Mouse (Mus musculus) v-Abl transformed pro-B cells (cell line): ENCODE data around the gene Homer2.

Source experiments
- in situ Hi-C, 2 experiments: fragments of 400-800 bp; cut with MboI; formaldehyde crosslinking; loops; one replicate each; pipeline ENCODE4 v1.15.1; 2025; ENCODE audit not compliant: unreplicated experiment in 2 of 2

Homer2 gene

DNA sequence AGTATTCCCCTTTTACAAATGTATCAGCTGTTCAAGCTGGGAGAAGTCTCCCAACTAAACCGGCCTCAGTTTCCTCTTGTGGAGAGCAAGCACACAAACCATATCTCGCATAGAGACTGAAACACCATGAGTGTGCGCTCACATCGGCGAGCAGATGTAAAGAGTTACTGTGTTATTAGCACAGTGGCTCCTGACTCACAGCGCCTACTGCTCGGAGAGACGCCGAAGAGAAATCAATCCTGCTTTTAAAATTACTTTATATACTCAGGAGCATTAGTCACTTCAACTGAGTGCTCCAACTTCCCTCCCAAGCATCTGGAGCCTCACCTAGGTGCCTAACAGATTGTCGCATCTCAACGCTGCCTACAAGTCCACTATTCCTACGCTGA, 1.3 kb downstream of the Homer2 start:
- in situ Hi-C loops = no loop called here

DNA sequence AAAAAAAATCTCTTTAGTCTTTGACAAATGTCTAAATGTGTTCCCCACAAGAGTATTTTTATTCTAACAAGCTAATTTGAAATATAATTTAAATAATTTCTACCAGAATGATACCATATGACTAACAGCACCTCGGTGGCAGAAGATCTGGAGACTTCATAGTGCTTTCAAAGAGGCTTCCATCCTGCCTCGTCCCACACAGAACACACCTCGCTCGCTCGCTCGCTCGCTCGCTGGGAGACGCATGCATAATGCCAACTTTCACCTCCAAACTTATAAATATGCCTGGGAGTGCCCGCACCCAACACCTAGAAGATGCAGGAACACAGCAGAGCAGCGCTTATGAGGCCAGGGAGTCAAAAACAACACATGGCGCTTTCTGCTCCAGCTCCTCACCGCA, 9.0 kb downstream of the Homer2 start:
- in situ Hi-C loops = no loop called here

DNA sequence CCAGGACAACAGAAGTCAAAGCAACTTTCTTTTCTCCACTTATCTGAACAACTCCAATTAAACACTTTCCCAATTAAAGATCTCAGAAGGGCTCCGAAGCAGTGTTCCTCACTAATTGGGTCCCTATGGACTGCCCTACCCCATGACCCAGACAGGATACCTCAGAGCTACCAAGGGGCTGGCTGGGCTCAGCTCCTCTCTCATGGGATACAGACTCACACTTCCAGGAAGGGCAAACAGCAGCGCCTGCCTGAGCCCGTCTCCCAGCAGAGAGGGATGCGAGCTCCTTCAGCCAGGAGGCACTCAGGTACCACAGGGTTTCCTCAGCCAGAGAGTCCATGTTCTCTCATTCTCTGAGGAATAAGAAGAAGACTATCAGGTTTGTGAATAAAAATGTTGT, 9.4 kb downstream of the Homer2 start:
- in situ Hi-C loops = no loop called here

DNA sequence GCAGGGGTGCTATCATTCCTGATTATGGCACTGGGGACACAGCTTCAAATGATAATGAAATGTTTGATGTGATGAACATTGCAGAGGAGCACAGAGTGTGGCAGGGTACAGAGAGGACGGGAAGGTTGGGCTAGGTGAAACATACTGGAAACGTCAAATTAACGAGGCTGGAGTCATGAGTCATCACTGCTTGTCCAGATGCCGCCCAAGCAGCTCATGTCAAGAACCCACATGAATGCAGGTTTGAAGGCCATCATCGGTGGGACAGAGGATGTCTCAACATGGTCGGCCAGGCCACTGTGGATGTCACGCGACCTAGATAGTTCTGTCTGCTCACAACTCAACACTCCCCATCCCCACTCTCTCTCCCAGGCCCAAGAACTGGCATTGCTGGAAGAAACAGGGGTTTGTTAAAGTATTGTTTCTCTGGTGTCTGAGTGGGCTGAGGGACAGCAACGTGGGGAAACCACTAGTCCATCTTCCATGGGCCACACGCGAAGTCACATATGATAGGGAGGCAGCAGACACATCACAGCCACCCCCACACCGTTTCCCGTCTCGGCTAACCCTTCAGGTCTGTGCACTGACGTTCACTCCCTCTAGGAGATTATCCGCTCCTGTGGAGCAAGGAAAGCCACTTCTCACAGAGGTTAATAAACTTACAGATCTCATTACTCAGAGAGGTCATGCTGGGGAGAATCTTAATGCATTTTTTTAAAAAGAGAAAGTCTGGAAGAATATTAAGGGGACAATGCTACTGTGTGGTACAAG, 11.4 kb downstream of the Homer2 start:
- in situ Hi-C loops = no loop called here

DNA sequence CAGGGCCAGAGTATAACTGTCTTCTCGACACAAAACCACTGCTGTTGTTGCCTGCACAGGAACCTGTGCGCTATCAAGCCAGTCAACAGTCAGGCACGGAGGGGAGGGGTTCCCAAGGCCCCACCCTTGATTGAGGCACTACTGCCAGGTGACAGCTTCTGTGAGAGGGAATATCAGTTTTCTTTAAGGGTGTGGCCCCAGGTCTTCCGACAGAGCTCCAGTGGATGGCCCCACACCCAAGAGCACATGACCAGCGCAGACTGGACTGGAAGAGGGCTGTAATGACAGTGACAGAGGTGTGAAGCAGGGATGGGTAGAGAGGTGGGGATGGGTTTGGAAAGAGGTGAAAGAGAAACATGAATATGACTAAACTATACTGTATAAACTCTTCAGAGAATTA, 16.3 kb downstream of the Homer2 start:
- in situ Hi-C loops = no loop called here

DNA sequence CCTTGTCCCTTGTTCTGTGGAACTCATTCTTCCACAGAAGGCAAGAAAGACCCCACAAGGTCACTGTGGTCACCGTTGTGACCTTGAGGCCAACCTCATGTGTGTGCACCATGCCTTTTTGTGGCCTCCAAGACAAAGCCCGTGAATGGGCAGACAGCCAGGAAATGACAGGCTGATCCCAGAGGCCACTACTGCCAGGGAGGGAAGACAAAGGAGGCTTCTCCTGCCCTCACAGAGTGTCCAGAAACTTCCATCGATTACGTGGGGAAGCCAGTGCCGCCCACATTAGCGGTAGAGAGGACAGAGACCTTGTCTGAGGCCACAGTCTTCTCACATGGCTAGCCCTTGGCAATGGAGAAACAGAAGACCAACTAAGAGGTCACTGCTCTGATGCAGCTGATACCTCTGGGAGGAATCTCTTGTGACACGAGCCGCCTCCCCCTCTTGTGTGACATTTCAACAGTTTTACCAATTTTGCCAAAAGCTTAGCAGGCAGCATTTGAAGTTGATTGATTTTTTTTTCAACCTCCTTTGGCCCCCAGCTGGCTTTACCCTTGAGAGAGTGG, 18.1 kb downstream of the Homer2 start:
- in situ Hi-C loops = no loop called here

DNA sequence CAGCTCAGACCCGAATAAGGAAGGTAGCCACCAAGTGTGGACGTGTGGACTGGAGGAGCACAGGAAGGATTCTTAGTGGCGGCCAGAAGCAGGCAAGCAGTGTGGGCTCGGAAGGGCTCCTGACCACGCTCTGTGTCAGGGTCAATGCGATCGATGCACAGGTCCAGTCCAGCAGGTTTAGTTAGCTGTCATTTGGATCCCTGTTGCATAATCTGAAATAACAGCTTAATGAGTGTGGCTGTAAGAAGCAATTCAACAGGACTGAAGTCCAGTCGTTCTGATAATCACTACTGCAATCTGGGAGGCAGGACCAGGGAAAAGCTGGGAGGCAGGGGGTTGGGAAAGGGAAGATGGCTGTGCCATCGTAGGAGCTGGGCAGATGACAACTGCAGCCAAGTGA, 18.9 kb downstream of the Homer2 start:
- in situ Hi-C loops = no loop called here

DNA sequence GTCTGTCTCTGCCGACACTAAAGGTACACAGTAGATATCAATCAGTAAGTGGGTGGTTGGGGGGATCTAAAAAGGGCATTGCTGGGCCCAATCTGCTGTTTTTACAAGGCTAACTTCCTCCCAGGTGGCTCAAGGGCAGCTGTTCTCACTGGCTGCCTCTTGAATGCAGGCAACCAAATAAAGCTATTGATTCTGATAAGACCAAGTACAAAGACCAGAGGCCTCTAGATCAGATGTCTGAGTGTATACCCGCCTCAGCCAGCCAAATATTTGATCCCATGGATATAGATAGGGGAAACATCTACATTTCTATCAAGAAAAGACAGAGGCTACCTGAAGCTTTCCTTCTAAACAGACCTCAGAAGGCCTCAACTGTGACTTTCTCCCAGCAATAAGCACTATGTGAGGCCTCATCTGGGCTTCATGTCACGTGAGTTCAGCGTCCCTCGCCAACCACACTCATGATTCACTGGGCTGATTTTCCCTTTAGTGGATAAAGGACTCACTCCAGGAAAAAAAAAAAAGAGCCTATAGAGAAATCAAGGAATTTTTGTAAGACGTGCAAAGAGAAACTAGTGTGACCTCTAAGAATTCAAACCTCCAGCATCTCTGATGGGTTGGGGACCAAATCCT, 19.5 kb downstream of the Homer2 start:
- in situ Hi-C loops = no loop called here

DNA sequence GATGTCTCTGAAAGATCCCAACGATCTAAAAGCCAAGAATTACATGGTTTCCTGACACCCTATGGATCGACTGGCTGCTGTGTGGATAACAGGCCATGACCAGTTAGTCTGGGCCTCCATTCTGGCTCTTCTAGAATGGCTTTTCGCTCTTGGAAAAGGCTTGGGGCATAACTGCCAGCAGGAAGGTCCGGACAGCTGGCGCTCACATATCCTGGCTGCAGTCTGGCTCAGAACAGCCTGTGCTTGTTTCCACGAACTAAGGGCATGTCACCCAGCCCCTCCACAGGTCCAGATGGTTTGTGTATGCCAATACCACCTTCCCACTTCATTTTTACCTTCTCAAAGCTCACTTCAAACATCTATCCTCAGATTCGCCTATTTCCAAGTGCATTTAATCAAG, 22.0 kb downstream of the Homer2 start:
- in situ Hi-C loops = no loop called here

DNA sequence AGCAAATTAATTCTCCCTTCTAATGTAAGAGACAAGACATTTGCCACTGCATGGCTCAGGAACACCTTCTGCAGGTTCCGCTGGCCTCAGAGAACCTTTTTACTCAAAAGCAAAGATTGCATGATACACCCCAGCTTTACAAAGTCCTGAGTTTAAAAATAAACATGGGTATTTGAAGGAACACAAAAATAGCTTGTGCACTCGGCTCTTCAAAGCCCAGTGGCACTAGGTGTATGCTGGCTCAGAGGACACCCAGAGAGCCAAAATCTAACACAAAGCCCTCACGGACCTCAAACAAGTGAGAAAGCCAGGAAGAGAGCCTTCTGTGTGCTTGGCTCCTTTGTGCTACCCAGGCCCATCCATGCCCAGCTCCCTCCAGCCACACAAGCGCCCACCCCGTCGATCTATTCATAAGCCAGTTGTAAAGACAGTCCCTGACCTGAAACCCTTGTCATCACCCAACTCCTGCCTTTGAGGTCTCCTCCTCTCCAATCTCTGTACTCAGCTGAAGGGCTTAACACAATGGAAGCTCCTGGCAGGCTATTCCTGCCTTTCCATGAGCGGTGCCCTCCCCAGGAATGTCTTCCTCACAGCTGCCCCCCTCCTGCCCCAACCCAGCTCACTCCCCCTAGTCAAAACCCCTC, 23.4 kb downstream of the Homer2 start:
- in situ Hi-C loops = no loop called here

DNA sequence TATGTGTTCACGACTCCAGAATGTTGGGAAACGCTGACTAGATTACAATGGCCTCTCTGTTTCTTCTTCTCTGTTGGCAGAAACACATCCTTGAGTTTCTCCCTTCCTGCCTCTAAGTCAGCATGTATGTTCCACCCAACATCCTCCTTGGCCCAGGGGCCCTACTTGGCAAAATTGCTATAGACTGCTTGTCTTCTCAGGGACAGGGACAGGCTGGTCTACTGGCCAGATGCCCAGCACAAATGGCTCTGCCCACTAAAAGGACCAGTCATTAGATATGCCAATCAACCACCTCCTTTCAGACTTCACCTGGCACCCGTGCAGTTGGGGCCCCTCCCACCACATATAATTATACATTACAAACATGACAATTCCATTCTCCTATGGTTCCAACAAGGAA, 25.9 kb downstream of the Homer2 start:
- in situ Hi-C loops = no loop called here

DNA sequence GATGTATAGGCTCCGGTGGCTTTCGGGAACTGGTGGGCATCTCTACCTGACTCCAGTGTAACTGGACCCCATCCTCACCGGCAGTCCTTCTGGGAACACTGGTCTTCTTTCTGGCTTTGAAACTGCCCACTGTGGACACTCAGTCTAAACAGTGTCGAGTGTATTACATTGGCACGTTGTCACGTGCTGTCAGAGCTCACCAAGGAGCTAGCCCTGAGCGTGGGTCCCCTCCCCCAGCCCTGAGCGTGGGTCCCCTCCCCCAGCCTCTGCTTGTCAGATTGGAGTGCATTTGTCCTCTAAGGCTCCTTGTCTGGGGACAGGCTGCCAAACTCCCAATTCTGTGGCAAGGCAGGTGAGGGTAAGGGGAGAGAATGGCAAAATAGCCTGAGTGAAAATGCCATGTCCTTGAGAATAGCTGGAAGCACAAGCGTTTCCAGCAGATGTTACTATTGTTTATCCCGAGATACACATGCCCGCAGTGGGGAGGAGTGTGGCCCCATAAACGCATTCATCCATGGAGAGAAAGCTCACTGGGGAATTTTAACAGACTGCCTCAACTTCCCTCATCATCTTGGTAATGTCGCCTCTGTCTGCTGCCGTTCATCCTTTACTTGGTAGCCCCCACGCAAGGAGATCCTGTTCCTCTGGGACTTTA, 33.8 kb downstream of the Homer2 start:
- in situ Hi-C loops = no loop called here

DNA sequence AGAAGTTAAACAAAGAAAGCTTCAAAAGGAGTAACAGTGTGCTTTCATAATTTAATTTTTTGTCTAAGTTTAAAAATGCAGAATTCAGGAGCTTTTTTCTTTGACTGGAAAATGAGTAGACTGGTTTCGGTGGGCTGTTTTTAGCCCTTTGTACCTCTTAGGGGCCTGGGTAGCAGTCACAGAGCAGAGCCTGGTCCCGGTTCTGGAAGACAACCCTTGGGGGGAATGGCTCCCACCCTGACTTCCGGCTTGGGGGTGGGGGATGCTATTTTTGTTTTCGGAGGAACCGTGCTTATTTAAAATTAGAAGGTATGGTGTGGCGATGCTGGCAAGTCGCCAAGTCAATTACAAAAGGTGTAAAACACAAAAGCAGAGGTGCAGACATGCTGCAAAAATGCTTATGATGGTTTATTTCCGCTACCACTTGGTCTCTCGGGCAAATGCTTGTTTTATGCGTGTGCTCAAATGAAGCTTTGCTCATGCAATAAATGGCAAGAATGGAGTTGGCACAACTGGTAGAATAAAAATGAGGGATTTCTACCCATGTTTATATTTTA, 34.5 kb downstream of the Homer2 start:
- in situ Hi-C loops = no loop called here

DNA sequence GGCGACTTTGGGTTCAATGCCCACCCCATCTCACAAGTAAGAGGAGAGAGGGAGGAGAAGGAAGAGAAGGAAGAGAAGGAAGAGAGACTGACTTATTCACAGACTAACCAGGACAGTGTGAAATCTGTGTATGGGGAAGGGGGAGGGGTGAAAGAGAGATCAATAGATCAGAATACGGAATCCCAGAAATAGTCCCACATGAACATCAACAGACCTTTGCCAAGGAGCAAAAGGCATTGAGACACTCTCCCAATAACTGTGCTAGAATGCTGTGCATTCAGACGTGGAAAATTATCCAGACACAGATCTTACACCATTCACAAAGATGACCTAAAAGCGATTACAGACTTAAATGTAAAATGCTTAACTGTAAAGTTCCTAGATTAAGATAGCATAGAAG, 40.2 kb downstream of the Homer2 start:
- in situ Hi-C loops = no loop called here

DNA sequence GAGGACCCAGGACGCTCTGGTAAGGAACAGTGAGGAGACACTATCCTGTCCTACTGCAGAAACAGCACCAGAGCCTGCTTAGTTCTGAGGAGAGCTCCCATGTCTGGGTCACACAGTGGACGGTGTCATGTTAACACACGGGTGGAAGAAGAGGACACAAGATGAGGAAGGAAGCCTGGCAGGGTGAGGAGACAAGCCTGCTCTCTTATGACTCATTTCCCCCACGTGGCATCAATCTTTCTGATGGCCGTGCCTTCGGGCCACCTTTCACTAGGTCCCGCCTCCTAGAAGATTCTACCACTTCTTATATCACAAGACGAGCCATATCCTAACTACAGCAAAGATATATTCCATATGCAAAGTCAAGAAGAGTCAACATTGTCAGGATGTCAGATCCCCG, 40.7 kb downstream of the Homer2 start:
- in situ Hi-C loops = no loop called here

DNA sequence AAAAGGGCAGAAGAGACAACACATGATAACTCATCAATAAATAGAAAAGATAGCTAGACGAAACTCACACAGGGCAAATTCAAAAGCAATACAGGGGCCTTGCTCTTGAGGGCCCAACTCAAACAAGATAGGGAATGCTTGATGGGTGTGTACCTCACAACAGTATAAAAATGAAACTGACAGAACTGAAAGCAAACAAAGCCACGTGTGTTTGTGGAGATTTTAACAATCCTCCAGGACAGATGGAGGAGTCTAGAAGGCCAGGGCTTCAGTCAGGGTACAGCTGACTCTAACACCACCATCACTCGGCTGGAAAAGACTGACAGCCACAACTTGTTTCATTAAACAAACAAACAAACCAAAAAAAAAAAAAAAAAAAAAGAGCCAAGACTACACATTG, 44.3 kb downstream of the Homer2 start:
- in situ Hi-C loops = no loop called here

DNA sequence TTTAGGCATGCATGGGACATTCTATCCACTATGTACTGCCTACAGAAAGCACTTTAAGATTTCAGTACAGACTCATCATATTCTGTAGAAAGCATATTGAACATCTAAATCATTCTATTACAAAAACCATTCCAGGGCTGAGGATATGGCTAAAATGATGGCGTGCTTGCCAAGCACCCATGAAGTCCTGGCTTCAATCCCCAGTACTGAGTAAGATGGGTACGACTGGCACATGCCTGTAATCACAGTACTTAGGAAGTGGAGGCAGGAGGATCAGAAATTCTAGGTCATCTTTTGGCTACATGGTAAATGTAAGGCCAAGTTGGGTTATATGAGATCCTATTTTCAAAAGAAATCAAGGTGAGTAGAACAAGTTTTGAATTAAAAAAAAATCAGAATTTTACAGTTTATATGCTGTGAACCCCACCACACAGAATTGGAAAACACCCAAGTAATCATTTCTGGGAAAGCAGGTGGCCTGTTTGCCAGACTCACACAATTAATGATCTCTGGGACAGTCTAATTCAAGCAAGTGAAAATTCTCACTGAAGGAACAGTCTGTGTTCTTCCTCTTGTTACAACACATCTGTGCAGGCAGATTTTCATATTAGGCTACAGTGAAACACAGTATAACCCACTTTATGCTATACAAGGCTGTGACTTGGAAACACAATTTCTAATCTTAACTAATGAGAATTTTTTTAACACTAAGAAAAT, 49.5 kb downstream of the Homer2 start:
- in situ Hi-C loops = no loop called here

DNA sequence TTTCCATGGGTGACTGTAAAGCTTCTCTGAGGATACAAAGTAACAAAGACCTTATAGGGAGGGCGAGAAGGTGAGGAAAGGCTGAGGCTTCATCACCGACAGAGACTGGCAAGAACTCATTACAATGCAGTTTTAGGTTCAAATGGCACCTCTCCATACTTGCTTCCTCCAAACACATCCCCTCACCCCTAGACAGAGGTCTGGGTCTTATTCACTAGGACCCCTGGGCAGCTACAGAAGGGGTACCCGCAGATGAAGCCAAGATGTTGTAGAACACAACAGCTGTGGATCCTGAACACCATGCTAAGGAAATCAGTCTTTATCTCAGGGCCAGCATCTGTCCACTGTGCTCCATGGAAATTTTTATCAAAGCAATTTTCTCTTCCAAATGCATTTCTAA, 50.3 kb downstream of the Homer2 start:
- in situ Hi-C loops = no loop called here

DNA sequence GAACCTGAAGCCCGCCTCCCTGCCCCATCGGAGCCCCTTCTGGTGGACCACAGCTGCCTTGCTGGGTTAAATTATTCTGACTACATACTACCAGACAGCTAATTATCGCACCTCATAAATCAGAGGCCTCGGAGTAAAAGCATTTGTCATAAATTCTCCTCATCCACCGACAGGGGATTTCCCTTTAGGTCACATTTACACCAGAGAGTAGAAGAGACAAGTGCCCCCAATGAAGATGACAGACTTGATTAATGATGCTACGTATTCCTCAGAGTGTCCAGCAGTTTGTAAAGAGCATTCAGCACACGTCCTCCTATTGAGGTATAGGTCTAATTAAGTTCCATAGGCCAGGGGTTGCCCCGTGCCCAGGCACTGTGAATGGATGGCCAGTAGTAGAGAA, 50.7 kb downstream of the Homer2 start:
- in situ Hi-C loops = no loop called here

DNA sequence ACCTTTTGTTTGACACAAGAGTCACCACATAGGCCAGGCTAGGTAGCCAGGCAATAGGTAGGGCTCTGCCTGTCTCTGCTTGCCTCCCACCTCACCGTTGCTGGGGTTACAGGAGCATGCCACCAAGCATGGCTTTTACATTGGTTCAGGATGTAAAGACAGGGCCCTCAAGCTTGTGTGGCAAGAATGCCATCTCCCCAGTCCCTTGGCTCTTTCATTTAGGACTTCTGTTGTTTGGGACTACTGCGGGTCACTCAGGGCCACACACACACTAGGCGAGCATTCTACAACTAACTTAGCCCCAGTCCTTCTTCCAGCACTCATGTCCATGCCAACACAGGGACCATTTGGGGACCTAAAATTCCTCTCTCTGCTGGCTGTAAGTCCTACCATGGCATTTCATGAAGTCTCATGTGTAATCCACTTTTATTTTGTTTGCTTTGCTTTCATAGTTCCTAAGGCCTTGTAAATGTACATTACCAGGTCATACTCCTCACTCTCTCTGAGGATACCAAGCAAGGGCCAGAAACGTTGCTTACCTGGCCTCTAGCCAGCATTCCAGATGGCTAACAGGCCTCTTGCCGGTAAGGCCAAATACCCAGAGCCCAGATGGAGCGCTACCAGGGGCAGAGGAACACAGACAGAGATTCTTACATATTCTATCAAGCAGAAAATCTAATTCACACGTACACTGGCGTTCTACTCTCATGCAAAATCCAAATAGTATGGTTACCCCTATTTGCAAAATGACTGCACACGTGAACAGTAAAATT, 52.2 kb downstream of the Homer2 start:
- in situ Hi-C loops = no loop called here
